Mouse (Mus musculus) limb, embryonic 14.5 days (tissue): Measurements from ENCODE around the gene Musk. TPM values are rescaled to one million over a fixed set of nuclear protein-coding genes. Genes with fewer than 3 reads are reported as not detected.

Experiments
- ATAC-seq: fragments of 200-750 bp; cut with Nextera tagmentation; 2 replicates; pipeline ENCODE4 v1.8.0; 2017; ENCODE audit warnings: low read depth, moderate number of reproducible peaks, moderate TSS enrichment; ENCODE audit not compliant: low FRiP score
- DNase-seq: peaks from one replicate; pipeline ENCODE4 v3.0.0-alpha.2; 2015; ENCODE audit warnings: low spot score
- H3K27ac ChIP-seq: fragments of 300-500 bp; sonication (generic); replicated peaks from 2 replicates; pipeline ENCODE4 v1.5.1; 2014; ENCODE audit warnings: low read depth, mild to moderate bottlenecking, low read length, moderate library complexity, mixed read lengths
- H3K27me3 ChIP-seq: fragments of 300-500 bp; sonication (generic); 2 replicates; pipeline ENCODE4 v1.6.1; 2014; ENCODE audit warnings: low read length, mixed read lengths; ENCODE audit not compliant: control insufficient read depth, insufficient read depth
- H3K36me3 ChIP-seq: fragments of 300-500 bp; sonication (generic); 2 replicates; pipeline ENCODE4 v1.6.1; 2014; ENCODE audit warnings: mild to moderate bottlenecking, low read length, moderate library complexity, mixed read lengths; ENCODE audit not compliant: control insufficient read depth, insufficient read depth
- H3K4me1 ChIP-seq: fragments of 300-500 bp; sonication (generic); 2 replicates; pipeline ENCODE4 v1.6.1; 2014; ENCODE audit warnings: antibody characterized with exemption, low read length, mixed read lengths; ENCODE audit not compliant: control insufficient read depth, insufficient read depth
- H3K4me2 ChIP-seq: fragments of 300-500 bp; sonication (generic); replicated peaks from 2 replicates; pipeline ENCODE4 v1.6.1; 2014; ENCODE audit warnings: low read depth, mild to moderate bottlenecking, low read length, moderate library complexity; ENCODE audit not compliant: severe bottlenecking
- H3K4me3 ChIP-seq: fragments of 300-500 bp; sonication (generic); replicated peaks from 2 replicates; pipeline ENCODE4 v1.5.1; 2014; ENCODE audit warnings: low read length
- H3K9ac ChIP-seq: fragments of 300-500 bp; sonication (generic); 2 replicates; pipeline ENCODE4 v1.6.1; 2014; ENCODE audit warnings: mild to moderate bottlenecking, low read depth, low read length, moderate library complexity; ENCODE audit not compliant: severe bottlenecking
- H3K9me3 ChIP-seq: fragments of 300-500 bp; sonication (generic); 2 replicates; pipeline ENCODE4 v1.6.1; 2016; ENCODE audit warnings: low read length; ENCODE audit not compliant: control insufficient read depth
- POLR2A ChIP-seq: fragments of 200-500 bp; IDR thresholded peaks from 2 replicates; pipeline ENCODE4 v1.8.0; 2012; ENCODE audit warnings: inconsistent platforms, mild to moderate bottlenecking, moderate library complexity, borderline replicate concordance; ENCODE audit not compliant: insufficient read depth, insufficient read length; ENCODE audit errors: extremely low read depth
- WGBS: fragments of 180-500 bp; shearing (Covaris S2); extraction: QIAGEN DNeasy Blood & Tissue Kit; methylation state at CpG from one replicate; pipeline ENCODE4 v1.1.7; 2014; 5-methylcytosine and 5-hydroxymethylcytosine counted together
- polyA plus RNA-seq, 2 experiments: library from polyadenylated mRNA; depleted of rRNA in 1 of 2; stranded (reverse) in 1 of 2; unstranded in 1 of 2; fragments of >200 nt; fragmentation: Nextera tagmentation in 1 of 2; extraction: Ambion mirVana in 1 of 2; gene quantifications; 2 replicates each; pipeline versions ENCODE4 v1.2.1 to v1.2.3; 2012 to 2014

Gene Musk
- polyA plus RNA-seq, 2 experiments, result 3.3 to 9.7 TPM

DNA sequence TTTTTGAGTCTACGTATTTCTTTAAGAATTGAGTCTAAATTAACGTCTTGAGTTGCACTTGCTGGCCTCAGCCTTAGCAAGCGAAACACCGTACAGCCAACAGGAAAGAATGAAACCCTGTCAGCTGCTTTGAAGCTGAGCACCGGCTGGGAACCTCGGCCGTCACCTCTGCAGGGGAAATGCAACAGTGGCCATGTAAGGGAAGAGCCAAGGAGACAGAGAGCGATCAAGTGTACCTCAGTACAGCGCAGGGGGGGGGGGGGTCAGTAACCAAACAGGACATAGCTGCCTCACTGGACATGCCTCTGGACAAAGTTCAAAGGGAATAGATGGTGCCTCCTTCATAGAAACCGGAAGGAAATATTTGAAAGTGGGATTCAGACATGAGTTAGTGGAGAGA lies 65.4 kb downstream of the Musk start:
- Histone ChIP-seq H3K9ac (no peak overlapping the region), H3K27ac (no peak overlapping the region), H3K4me1 (peaks cover 3% of the 10 kb centered on the region; the same call in 1 of the 2 replicates), H3K4me3 (no peak overlapping the region), H3K4me2 (no peak overlapping the region), H3K9me3 (no peaks in the 10 kb centered on the region), H3K27me3 (no peaks in the 10 kb centered on the region), H3K36me3 (no peaks in the 10 kb centered on the region)
- 62% methylated on average over 10 of the region's 10 CpGs for WGBS
- ATAC-seq, result no peak
- no peak for TF ChIP-seq POLR2A
- no peak for DNase-seq

DNA sequence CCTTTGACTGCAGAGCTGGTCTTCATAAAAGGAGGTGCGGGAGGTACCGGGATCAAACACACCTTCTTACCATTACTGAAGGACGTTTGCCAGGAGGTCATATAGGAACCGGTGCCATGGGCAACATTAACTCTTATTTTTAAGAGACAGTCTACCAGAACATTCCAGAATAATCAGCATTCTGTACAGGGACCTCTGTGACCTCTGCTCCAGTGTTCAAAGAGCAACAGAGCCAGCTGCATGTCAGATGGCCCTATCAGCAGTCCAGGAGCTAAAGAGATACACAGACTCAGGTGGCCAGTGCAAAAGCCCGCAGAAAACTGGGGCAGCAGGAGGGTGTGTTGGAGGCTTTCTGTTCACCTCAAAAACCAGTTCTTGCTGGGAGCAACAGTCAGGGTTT lies 65.8 kb downstream of the Musk start:
- DNase-seq (no peak), ATAC-seq (no peak)
- H3K27me3 ChIP-seq, result no peaks in the 10 kb centered on the region
- H3K4me1 ChIP-seq, result peaks cover 3% of the 10 kb centered on the region; the same call in 1 of the 2 replicates
- 70% methylated on average over 5 of the region's 5 CpGs for WGBS
- no peak for TF ChIP-seq POLR2A
- no peaks in the 10 kb centered on the region for H3K36me3 ChIP-seq
- no peak overlapping the region for H3K9ac ChIP-seq
- H3K4me3 ChIP-seq, result no peak overlapping the region
- H3K9me3 ChIP-seq, result no peaks in the 10 kb centered on the region
- H3K27ac ChIP-seq, result no peak overlapping the region
- H3K4me2 ChIP-seq, result no peak overlapping the region

DNA sequence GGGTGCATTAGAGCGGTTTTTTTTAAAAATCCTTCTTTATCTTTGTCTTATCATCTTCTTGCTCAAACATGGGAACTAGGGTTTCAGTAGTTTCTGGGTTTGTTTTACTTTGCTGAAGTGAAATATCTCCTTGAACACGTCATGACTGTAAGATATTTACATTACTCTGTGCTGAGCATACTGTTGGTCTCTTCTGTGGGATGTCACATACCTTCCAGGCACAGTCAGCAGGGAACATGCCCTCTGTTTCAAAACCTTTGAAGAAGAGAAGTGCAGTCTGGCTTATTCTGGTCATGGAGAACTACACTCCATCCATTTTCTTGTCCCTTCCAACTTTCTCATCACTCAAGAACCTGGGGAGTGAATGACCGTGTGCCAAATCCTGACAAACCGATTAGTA lies 73.2 kb downstream of the Musk start:
- no peaks in the 10 kb centered on the region for H3K9me3 ChIP-seq
- H3K36me3 ChIP-seq, result no peaks in the 10 kb centered on the region
- H3K27ac ChIP-seq, result no peak overlapping the region
- H3K4me2 ChIP-seq, result no peak overlapping the region
- H3K27me3 ChIP-seq, result no peaks in the 10 kb centered on the region
- no peak for TF ChIP-seq POLR2A
- DNase-seq (no peak), ATAC-seq (no peak)
- WGBS, result 87% methylated on average over 4 of the region's 4 CpGs
- H3K4me1 ChIP-seq, result no peaks in the 10 kb centered on the region
- no peak overlapping the region for H3K9ac ChIP-seq
- H3K4me3 ChIP-seq, result no peak overlapping the region

DNA sequence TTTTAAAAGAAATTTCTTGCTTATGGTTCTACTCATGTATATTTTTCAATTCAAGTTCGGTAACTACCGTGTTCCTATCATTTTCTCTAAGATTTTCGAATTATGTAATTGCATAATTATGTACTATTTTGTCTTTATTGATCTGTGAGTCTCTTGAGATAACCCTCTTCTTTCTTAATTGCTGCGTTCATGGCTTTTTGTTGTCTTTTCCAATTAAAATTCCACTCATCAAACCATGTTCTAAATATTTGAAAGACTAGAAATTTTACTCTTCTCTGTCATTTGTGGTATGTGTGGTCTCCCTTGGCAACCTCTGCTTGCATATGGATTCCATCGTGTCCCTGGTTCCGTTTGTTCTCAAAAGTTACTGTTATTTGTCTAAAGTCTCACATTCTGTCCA lies 79.6 kb downstream of the Musk start:
- Histone ChIP-seq H3K4me2 (no peak overlapping the region), H3K4me3 (no peak overlapping the region), H3K36me3 (no peaks in the 10 kb centered on the region), H3K4me1 (no peaks in the 10 kb centered on the region), H3K9me3 (no peaks in the 10 kb centered on the region), H3K27me3 (no peaks in the 10 kb centered on the region), H3K9ac (no peak overlapping the region), H3K27ac (no peak overlapping the region)
- DNase-seq (no peak), ATAC-seq (no peak)
- 83% methylated on average over 6 of the region's 6 CpGs for WGBS
- TF ChIP-seq POLR2A, result no peak

DNA sequence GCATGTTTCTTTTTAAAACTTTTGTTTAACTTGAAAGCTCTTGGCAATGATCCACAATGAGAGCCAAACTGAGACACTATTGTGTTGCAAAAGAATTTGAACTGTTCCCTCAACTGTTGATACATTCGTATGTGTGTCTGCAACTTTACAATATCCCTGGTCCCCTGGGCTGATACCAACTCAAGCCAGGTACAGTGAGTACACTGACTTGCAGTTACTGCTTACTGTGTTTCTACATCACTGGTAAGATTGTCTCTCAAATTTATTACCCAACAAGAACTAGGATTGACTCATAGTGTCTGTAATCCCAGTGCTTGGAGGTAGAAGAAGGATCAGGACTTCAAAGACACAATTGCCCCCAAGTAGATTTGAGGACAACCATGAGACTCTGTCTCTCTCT lies 85.3 kb downstream of the Musk start:
- no peak overlapping the region for H3K27ac ChIP-seq
- no peaks in the 10 kb centered on the region for H3K27me3 ChIP-seq
- no peak overlapping the region for H3K4me2 ChIP-seq
- DNase-seq (no peak), ATAC-seq (no peak)
- no peaks in the 10 kb centered on the region for H3K9me3 ChIP-seq
- no peak for TF ChIP-seq POLR2A
- no peaks in the 10 kb centered on the region for H3K4me1 ChIP-seq
- 78% methylated on average over 1 of the region's 1 CpGs for WGBS
- H3K9ac ChIP-seq, result no peak overlapping the region
- no peak overlapping the region for H3K4me3 ChIP-seq
- no peaks in the 10 kb centered on the region for H3K36me3 ChIP-seq

DNA sequence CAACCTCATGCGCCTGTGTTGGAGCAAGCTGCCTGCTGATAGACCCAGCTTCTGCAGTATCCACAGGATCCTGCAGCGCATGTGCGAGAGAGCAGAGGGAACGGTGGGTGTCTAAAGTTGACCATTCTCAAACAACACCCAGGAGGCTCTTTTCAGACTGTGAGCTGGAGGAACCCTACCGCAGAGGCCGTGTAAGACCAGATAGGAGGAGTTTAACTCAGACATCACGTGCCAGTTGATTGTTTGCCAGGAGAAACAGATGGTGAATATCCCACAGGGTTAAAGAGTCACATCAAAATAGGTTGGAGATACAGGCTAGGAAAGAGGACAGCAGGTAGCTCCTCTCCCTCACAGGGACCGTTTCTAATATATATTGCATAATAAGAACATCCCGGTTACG lies 87.8 kb downstream of the Musk start:
- H3K4me3 ChIP-seq, result no peak overlapping the region

More for the DNA sequence above, 87.8 kb downstream of the Musk start:
- no peaks in the 10 kb centered on the region for H3K4me1 ChIP-seq
- ATAC-seq, result no peak
- DNase-seq, result no peak
- no peak overlapping the region for H3K9ac ChIP-seq
- no peak overlapping the region for H3K4me2 ChIP-seq
- no peak overlapping the region for H3K27ac ChIP-seq
- H3K9me3 ChIP-seq, result no peaks in the 10 kb centered on the region
- 84% methylated on average over 10 of the region's 10 CpGs for WGBS
- no peaks in the 10 kb centered on the region for H3K36me3 ChIP-seq
- TF ChIP-seq POLR2A, result no peak
- H3K27me3 ChIP-seq, result no peaks in the 10 kb centered on the region
